Mouse (Mus musculus) forebrain, embryonic 16.5 days (tissue): ENCODE data around the gene Tapt1. TPM values are rescaled to one million over a fixed set of nuclear protein-coding genes. Genes with fewer than 3 reads are reported as not detected.

Experiments used
- ATAC-seq: fragments of 200-750 bp; cut with Nextera tagmentation; 2 replicates; pipeline ENCODE4 v1.8.0; 2017; ENCODE audit warnings: mild to moderate bottlenecking, moderate library complexity
- H3K27ac ChIP-seq: fragments of 300-500 bp; sonication (generic); 2 replicates; pipeline ENCODE4 v1.5.1; 2014; ENCODE audit warnings: low read length, control low read depth
- H3K27me3 ChIP-seq: fragments of 300-500 bp; sonication (generic); replicated peaks from 2 replicates; pipeline ENCODE4 v1.6.1; 2014; ENCODE audit warnings: low read length; ENCODE audit not compliant: control insufficient read depth, insufficient read depth
- H3K36me3 ChIP-seq: fragments of 300-500 bp; sonication (generic); 2 replicates; pipeline ENCODE4 v1.6.1; 2014; ENCODE audit not compliant: control insufficient read depth, insufficient read depth
- H3K4me1 ChIP-seq: fragments of 300-500 bp; sonication (generic); replicated peaks from 2 replicates; pipeline ENCODE4 v1.6.1; 2014; ENCODE audit warnings: low read length; ENCODE audit not compliant: control insufficient read depth, insufficient read depth
- H3K4me2 ChIP-seq: fragments of 300-500 bp; sonication (generic); 2 replicates; pipeline ENCODE4 v1.6.1; 2014; ENCODE audit warnings: mild to moderate bottlenecking, low read length, control low read depth
- H3K4me3 ChIP-seq: fragments of 300-500 bp; sonication (generic); replicated peaks from 2 replicates; pipeline ENCODE4 v1.5.1; 2014; ENCODE audit warnings: mild to moderate bottlenecking, low read length, control low read depth
- H3K9ac ChIP-seq: fragments of 300-500 bp; sonication (generic); replicated peaks from 2 replicates; pipeline ENCODE4 v1.6.1; 2014; ENCODE audit warnings: low read depth, low read length, control low read depth
- H3K9me3 ChIP-seq: fragments of 300-500 bp; sonication (generic); 2 replicates; pipeline ENCODE4 v1.6.1; 2016; ENCODE audit warnings: low read length; ENCODE audit not compliant: control insufficient read depth
- WGBS: fragments of 180-500 bp; shearing (Covaris S2); extraction: QIAGEN DNeasy Blood & Tissue Kit; methylation state at CpG from one replicate; pipeline ENCODE4 v1.1.7; 2014; 5-methylcytosine and 5-hydroxymethylcytosine counted together
- polyA plus RNA-seq: library from polyadenylated mRNA; unstranded; fragments of >200 nt; fragmentation: Nextera tagmentation; extraction: Ambion mirVana; gene quantifications from 2 replicates; pipeline ENCODE4 v1.2.1, GENCODE M21; 2015

Tapt1 gene
- polyA plus RNA-seq, 1 experiment from 2014 or later: 27.3 TPM

- 86% methylated on average over 2 of the region's 2 CpGs for WGBS
- ATAC-seq: no peak
- H3K4me1 ChIP-seq: no peaks in the 10 kb centered on the region
- H3K9me3 ChIP-seq: no peaks in the 10 kb centered on the region
- H3K4me2 ChIP-seq: no peak overlapping the region
- no peak overlapping the region for H3K4me3 ChIP-seq
- H3K9ac ChIP-seq: no peak overlapping the region
- H3K27me3 ChIP-seq: no peaks in the 10 kb centered on the region
- no peak overlapping the region for H3K27ac ChIP-seq
- H3K36me3 ChIP-seq: no peaks in the 10 kb centered on the region
Measured at GRCm38 (mm10) chr5:44159231-44159630, 67.2 kb downstream of the Tapt1 start.

GRCm38 (mm10) chr5:44158458-44158857 is 68.0 kb downstream of the Tapt1 start:
- H3K4me1 ChIP-seq: no peaks in the 10 kb centered on the region
- no peak overlapping the region for H3K4me3 ChIP-seq
- no peak overlapping the region for H3K9ac ChIP-seq
- H3K27me3 ChIP-seq: no peaks in the 10 kb centered on the region
- no peaks in the 10 kb centered on the region for H3K9me3 ChIP-seq
- H3K36me3 ChIP-seq: no peaks in the 10 kb centered on the region
- 92% methylated on average over 3 of the region's 3 CpGs for WGBS
- H3K27ac ChIP-seq: no peak overlapping the region
- no peak overlapping the region for H3K4me2 ChIP-seq
- no peak for ATAC-seq

- Histone ChIP-seq H3K27ac (no peak overlapping the region), H3K9me3 (no peaks in the 10 kb centered on the region), H3K36me3 (no peaks in the 10 kb centered on the region), H3K4me3 (no peak overlapping the region), H3K9ac (no peak overlapping the region), H3K4me1 (no peaks in the 10 kb centered on the region), H3K4me2 (no peak overlapping the region), H3K27me3 (no peaks in the 10 kb centered on the region)
- no peak for ATAC-seq
- 91% methylated on average over 6 of the region's 6 CpGs for WGBS
Measured at GRCm38 (mm10) chr5:44157760-44158159, 68.7 kb downstream of the Tapt1 start.

GRCm38 (mm10) chr5:44153050-44153449 is 73.4 kb downstream of the Tapt1 start:
- Histone ChIP-seq H3K9ac (no peak overlapping the region), H3K36me3 (no peaks in the 10 kb centered on the region), H3K9me3 (no peaks in the 10 kb centered on the region), H3K4me3 (no peak overlapping the region), H3K27ac (no peak overlapping the region), H3K27me3 (no peaks in the 10 kb centered on the region), H3K4me1 (0 out of 2 replicates have a peak, but pooled peaks cover 2% of the 10 kb centered on the region), H3K4me2 (no peak overlapping the region)
- no peak for ATAC-seq
- 80% methylated on average over 1 of the region's 1 CpGs for WGBS

DNA sequence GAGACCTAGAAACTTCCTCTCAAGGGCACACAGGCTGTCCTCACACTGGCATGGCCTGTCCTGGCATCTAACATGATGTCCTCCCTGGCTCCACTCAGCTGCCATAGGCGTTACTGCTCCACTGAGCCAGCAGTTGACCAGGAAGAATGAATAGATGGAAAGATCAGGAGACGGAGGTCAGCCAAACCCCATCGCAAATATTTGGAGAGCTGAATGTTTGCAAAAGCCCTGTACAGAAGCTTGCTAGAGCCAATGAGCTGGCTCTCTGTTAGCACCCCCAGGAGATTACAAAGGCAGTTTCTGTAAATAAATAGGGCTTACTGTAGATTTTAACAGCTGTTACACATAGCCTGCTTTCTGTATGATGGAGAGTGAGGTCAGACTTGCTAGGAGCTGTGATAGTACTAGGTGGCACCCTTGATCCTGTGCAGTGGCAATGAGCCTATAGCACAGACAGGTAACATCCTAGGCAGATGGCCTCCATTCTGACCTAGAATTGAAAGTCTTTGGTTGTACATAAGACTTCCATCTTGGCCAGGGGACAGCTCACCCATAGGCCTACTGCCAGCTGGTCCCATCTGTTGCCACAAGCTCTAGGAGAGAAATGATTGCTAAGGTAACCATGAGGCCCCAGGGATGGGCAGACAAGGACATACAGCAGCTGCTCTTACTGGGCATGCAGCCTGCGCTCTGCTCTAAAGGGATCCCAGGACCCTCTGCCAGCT is 74.9 kb downstream of the Tapt1 start:
- WGBS: 75% methylated on average over 4 of the region's 4 CpGs

GRCm38 (mm10) chr5:44147732-44148131 is 78.7 kb downstream of the Tapt1 start:
- Histone ChIP-seq H3K27ac (no peak overlapping the region), H3K4me1 (0 out of 2 replicates have a peak, but pooled peaks cover 2% of the 10 kb centered on the region), H3K4me2 (no peak overlapping the region), H3K9ac (no peak overlapping the region), H3K36me3 (no peaks in the 10 kb centered on the region), H3K9me3 (no peaks in the 10 kb centered on the region), H3K4me3 (no peak overlapping the region), H3K27me3 (no peaks in the 10 kb centered on the region)
- ATAC-seq: no peak
- 88% methylated on average over 3 of the region's 3 CpGs for WGBS

More for the DNA sequence above, 74.9 kb downstream of the Tapt1 start:
- ATAC-seq: peak; percentile 88
- no peaks in the 10 kb centered on the region for H3K36me3 ChIP-seq
- H3K9me3 ChIP-seq: no peaks in the 10 kb centered on the region
- H3K4me2 ChIP-seq: no peak overlapping the region
- H3K4me3 ChIP-seq: no peak overlapping the region
- no peaks in the 10 kb centered on the region for H3K27me3 ChIP-seq
- H3K4me1 ChIP-seq: 0 out of 2 replicates have a peak, but pooled peaks cover 2% of the 10 kb centered on the region
- no peak overlapping the region for H3K27ac ChIP-seq
- H3K9ac ChIP-seq: no peak overlapping the region

- no peaks in the 10 kb centered on the region for H3K27me3 ChIP-seq
- 83% methylated on average over 6 of the region's 6 CpGs for WGBS
- no peak overlapping the region for H3K27ac ChIP-seq
- H3K9ac ChIP-seq: no peak overlapping the region
- H3K4me3 ChIP-seq: no peak overlapping the region
- H3K9me3 ChIP-seq: no peaks in the 10 kb centered on the region
- no peak for ATAC-seq
- H3K36me3 ChIP-seq: no peaks in the 10 kb centered on the region
- H3K4me2 ChIP-seq: no peak overlapping the region
- 0 out of 2 replicates have a peak, but pooled peaks cover 2% of the 10 kb centered on the region for H3K4me1 ChIP-seq
Measured at GRCm38 (mm10) chr5:44146437-44147332, 79.7 kb downstream of the Tapt1 start.

- H3K4me2 ChIP-seq: no peak overlapping the region
- no peaks in the 10 kb centered on the region for H3K4me1 ChIP-seq
- H3K27me3 ChIP-seq: no peaks in the 10 kb centered on the region
- no peak overlapping the region for H3K4me3 ChIP-seq
- WGBS: 12% methylated on average over 8 of the region's 8 CpGs
- no peak overlapping the region for H3K27ac ChIP-seq
- no peak for ATAC-seq
- H3K36me3 ChIP-seq: no peaks in the 10 kb centered on the region
- H3K9me3 ChIP-seq: no peaks in the 10 kb centered on the region
- no peak overlapping the region for H3K9ac ChIP-seq
Measured at GRCm38 (mm10) chr5:44143467-44144235, 82.8 kb downstream of the Tapt1 start.

GRCm38 (mm10) chr5:44127487-44127886 is 98.9 kb downstream of the Tapt1 start:
- Histone ChIP-seq H3K9ac (no peak overlapping the region), H3K9me3 (no peaks in the 10 kb centered on the region), H3K4me2 (no peak overlapping the region), H3K27me3 (no peaks in the 10 kb centered on the region), H3K36me3 (no peaks in the 10 kb centered on the region), H3K27ac (no peak overlapping the region), H3K4me3 (no peak overlapping the region), H3K4me1 (no peaks in the 10 kb centered on the region)
- 82% methylated on average over 4 of the region's 4 CpGs for WGBS
- no peak for ATAC-seq
